Mouse (Mus musculus) heart, embryonic 14.5 days (tissue): ENCODE data around the gene Cib2. TPM values are rescaled to one million over a fixed set of nuclear protein-coding genes. Genes with fewer than 3 reads are reported as not detected.
"Not testable (repeated sequence)": the region's sequence is repeated elsewhere in the genome, so short reads cannot be mapped to it uniquely, and the experiment has no call there.

Experiments
- ATAC-seq: fragments of 200-750 bp; cut with Nextera tagmentation; 2 replicates; pipeline ENCODE4 v1.8.0; 2017; ENCODE audit warnings: low read depth, moderate TSS enrichment; ENCODE audit not compliant: insufficient number of reproducible peaks, insufficient read depth, low FRiP score
- H3K27ac ChIP-seq, 2 experiments: fragments of 200-500 bp in 1 of 2; fragments of 300-500 bp in 1 of 2; sonication (generic) in 1 of 2; replicated peaks in 1 of 2; 2 replicates each; pipeline ENCODE4 v1.5.1; 2012 to 2014; ENCODE audit warnings: low read depth in 2 of 2, low read length in 2 of 2, control low read depth in 1 of 2, mild to moderate bottlenecking in 1 of 2, mixed read lengths in 1 of 2; ENCODE audit not compliant: control insufficient read depth in 1 of 2, insufficient read depth in 1 of 2
- H3K27me3 ChIP-seq: fragments of 300-500 bp; sonication (generic); 2 replicates; pipeline ENCODE4 v1.6.1; 2014; ENCODE audit warnings: mild to moderate bottlenecking, low read length, control low read depth; ENCODE audit not compliant: control insufficient read depth, insufficient read depth
- H3K36me3 ChIP-seq: fragments of 300-500 bp; sonication (generic); 2 replicates; pipeline ENCODE4 v1.6.1; 2014; ENCODE audit warnings: mild to moderate bottlenecking, control low read depth, low read length, mixed read lengths; ENCODE audit not compliant: control insufficient read depth, insufficient read depth
- H3K4me1 ChIP-seq, 2 experiments: fragments of 200-500 bp in 1 of 2; fragments of 300-500 bp in 1 of 2; sonication (generic) in 1 of 2; 2 replicates each; pipeline ENCODE4 v1.6.1; 2012 to 2014; ENCODE audit warnings: low read length in 2 of 2, control low read depth in 1 of 2, mixed read lengths in 1 of 2; ENCODE audit not compliant: control insufficient read depth in 2 of 2, insufficient read depth in 2 of 2
- H3K4me2 ChIP-seq: fragments of 300-500 bp; sonication (generic); 2 replicates; pipeline ENCODE4 v1.6.1; 2014; ENCODE audit warnings: mild to moderate bottlenecking, low read length
- H3K4me3 ChIP-seq, 2 experiments: fragments of 200-500 bp in 1 of 2; fragments of 300-500 bp in 1 of 2; sonication (generic) in 1 of 2; 2 replicates each; pipeline ENCODE4 v1.5.1; 2012 to 2014; ENCODE audit warnings: low read length in 2 of 2, mild to moderate bottlenecking in 2 of 2, control low read depth in 1 of 2, low read depth in 1 of 2, moderate library complexity in 1 of 2; ENCODE audit not compliant: control insufficient read depth in 1 of 2, insufficient read depth in 1 of 2
- H3K9ac ChIP-seq: fragments of 300-500 bp; sonication (generic); 2 replicates; pipeline ENCODE4 v1.6.1; 2014; ENCODE audit warnings: mild to moderate bottlenecking, low read length
- H3K9me3 ChIP-seq: fragments of 300-500 bp; sonication (generic); 2 replicates; pipeline ENCODE4 v1.6.1; 2016; ENCODE audit warnings: low read length, control low read depth; ENCODE audit not compliant: control insufficient read depth
- WGBS: fragments of 180-500 bp; shearing (Covaris S2); extraction: QIAGEN DNeasy Blood & Tissue Kit; methylation state at CpG from one replicate; pipeline ENCODE4 v1.1.7; 2014; 5-methylcytosine and 5-hydroxymethylcytosine counted together
- polyA plus RNA-seq: library from polyadenylated mRNA; unstranded; fragments of >200 nt; fragmentation: Nextera tagmentation; extraction: Ambion mirVana; gene quantifications from 2 replicates; pipeline ENCODE4 v1.2.1, GENCODE M21; 2014

The Cib2 gene
- polyA plus RNA-seq, 1 experiment from 2014 or later: 6.7 TPM

- peak overlapping the region; percentile 66 for H3K4me2 ChIP-seq
Measured at GRCm38 (mm10) chr9:54587863-54588262, 27.8 kb upstream of the Cib2 start.

DNA sequence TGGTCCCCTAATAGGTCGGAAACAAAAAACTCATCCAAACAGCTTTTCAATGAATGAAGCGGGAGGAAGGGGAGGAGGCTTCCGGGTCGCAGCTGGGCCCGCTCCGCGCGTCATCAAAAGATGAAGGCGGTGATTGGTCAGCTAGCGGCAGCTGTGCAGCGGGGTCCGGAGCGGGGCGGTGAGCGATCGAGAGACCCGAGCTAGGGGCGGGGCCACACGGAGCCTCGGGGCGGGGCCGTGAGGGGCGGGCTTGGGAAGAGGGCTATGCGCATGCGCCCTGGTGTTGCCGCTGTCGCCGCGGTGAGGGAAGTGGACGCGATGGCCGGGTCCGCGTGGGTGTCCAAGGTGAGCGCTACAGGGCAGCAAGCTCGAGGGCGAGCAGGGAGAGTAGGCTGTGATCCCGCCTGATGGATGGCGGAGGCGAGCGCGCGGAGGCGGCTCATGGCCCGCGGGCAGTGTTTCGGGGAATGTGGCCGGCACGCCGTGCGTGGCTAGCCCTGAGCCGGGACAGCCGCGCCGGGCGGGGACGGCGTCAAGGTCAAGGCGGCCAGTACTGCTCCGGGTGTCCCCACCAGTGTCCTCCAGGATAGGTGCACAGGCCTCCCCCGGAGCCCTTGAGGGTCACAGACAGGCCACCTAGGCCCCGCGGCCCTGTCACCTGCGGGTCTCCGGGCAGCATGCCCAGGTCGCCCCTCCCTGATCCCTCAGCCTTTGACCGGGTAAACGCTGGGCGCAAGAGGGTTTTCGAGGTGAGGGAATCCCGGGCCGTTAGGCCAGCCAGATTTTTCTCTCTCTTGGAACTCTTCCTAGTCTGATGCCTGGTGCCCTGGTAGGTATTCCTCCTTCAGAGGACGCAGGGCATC lies 26.4 kb upstream of the Cib2 start, which contains the start of gene Idh3a:
Gene Idh3a (plus strand): TSS at position 136 of the 863 bp plus-strand sequence.
- H3K9ac ChIP-seq: peak within 1 kb of the TSS; percentile 94
- H3K27me3 ChIP-seq: no peaks in the 10 kb centered on the region
- peaks cover 28% of the 10 kb centered on the region for H3K36me3 ChIP-seq
- H3K4me1 ChIP-seq: peaks cover 0 to 15% of the 10 kb centered on the region in 2 experiments; a peak in 2 of 4 replicates
- H3K27ac ChIP-seq: peak within 1 kb of the TSS; percentile 59 to 86
- H3K4me2 ChIP-seq: peak within 1 kb of the TSS; percentile 66
- WGBS: under 1% methylated on average over 67 of the region's 73 CpGs
- H3K9me3 ChIP-seq: no peaks in the 10 kb centered on the region
- peak within 1 kb of the TSS; percentile 85 to 92 for H3K4me3 ChIP-seq
- ATAC-seq: peak; percentile 98

More at GRCm38 (mm10) chr9:54587863-54588262, 27.8 kb upstream of the Cib2 start:
- Histone ChIP-seq H3K9ac (peak overlapping the region; percentile 94), H3K27ac (no peak overlapping the region), H3K4me1 (peaks cover 0 to 15% of the 10 kb centered on the region in 2 experiments; a peak in 2 of 4 replicates), H3K36me3 (peaks cover 43% of the 10 kb centered on the region), H3K4me3 (peak overlapping the region; percentile 23 to 85; a peak in 3 of 4 replicates), H3K9me3 (no peaks in the 10 kb centered on the region), H3K27me3 (no peaks in the 10 kb centered on the region)
- WGBS: 42% methylated on average over 4 of the region's 4 CpGs
- no peak for ATAC-seq

DNA sequence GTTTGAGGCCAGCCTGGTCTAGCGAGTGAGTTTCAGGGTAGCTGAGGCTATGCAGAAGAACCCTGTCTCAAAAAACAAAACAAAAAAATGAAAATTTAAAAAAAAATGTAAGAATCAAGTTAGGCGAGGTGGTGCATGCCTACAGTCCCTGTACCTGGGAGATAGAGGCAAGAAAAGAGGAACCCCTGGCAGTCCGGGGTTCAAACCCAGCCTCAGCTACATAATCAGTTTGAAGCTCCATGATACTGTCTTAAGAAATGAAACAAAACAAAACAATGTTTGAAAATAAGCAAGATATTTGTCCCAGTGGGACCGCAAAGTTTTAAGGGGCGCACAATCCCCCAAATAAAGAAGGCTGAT lies 25.8 kb upstream of the Cib2 start:
- ATAC-seq: no peak
- Histone ChIP-seq H3K27ac (no peak overlapping the region), H3K9me3 (no peaks in the 10 kb centered on the region), H3K36me3 (peaks cover 24% of the 10 kb centered on the region), H3K9ac (peak overlapping the region; percentile 52), H3K4me2 (peak overlapping the region; percentile 66), H3K4me3 (peak overlapping the region; percentile 33 to 85), H3K27me3 (no peaks in the 10 kb centered on the region), H3K4me1 (peaks cover 0 to 15% of the 10 kb centered on the region in 2 experiments; a peak in 2 of 4 replicates)
- WGBS: 32% methylated on average over 5 of the region's 5 CpGs

DNA sequence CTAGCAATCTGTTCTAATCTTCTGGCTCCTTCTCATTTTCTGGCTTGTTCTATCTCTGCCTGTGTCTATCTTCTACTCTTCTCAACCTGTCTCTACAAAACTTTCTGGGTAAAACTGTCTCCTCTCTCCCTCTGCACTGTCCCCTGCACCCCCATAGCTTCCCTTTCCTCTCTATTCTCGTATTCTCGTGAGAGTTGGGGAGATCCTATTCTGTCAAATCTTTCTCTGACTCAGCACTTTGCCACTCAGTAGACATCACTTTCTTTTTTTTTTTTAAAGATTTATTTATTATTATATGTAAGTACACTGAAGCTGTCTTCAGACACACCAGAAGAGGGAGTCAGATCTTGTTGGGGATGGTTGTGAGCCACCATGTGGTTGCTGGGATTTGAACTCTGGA lies 24.1 kb upstream of the Cib2 start:
- not testable (repeated sequence) for ATAC-seq, H3K9ac ChIP-seq, H3K4me2 ChIP-seq, H3K27ac ChIP-seq, H3K4me3 ChIP-seq, H3K9me3 ChIP-seq, H3K36me3 ChIP-seq, H3K27me3 ChIP-seq
- H3K4me1 ChIP-seq: peaks cover 0 to 15% of the 10 kb centered on the region in 2 experiments; a peak in 2 of 4 replicates
- 70% methylated on average over 2 of the region's 2 CpGs for WGBS

GRCm38 (mm10) chr9:54583712-54584111 lies 23.7 kb upstream of the Cib2 start:
- Histone ChIP-seq H3K4me1 (peaks cover 0 to 12% of the 10 kb centered on the region in 2 experiments; a peak in 2 of 4 replicates), H3K9ac (no peak overlapping the region), H3K9me3 (no peaks in the 10 kb centered on the region), H3K36me3 (0 out of 2 replicates have a peak, but pooled peaks cover 6% of the 10 kb centered on the region), H3K4me2 (no peak overlapping the region), H3K4me3 (no peak overlapping the region), H3K27ac (no peak overlapping the region), H3K27me3 (no peaks in the 10 kb centered on the region)
- ATAC-seq: no peak
- 14% methylated on average over 1 of the region's 1 CpGs for WGBS

- no peaks in the 10 kb centered on the region for H3K9me3 ChIP-seq
- no peak overlapping the region for H3K27ac ChIP-seq
- no peaks in the 10 kb centered on the region for H3K27me3 ChIP-seq
- WGBS: 74% methylated on average over 9 of the region's 9 CpGs
- no peaks in the 10 kb centered on the region for H3K36me3 ChIP-seq
- no peak overlapping the region for H3K9ac ChIP-seq
- H3K4me2 ChIP-seq: no peak overlapping the region
- no peaks in the 10 kb centered on the region for H3K4me1 ChIP-seq
- no peak overlapping the region for H3K4me3 ChIP-seq
- no peak for ATAC-seq
Measured at GRCm38 (mm10) chr9:54571130-54571839, 11.3 kb upstream of the Cib2 start.

DNA sequence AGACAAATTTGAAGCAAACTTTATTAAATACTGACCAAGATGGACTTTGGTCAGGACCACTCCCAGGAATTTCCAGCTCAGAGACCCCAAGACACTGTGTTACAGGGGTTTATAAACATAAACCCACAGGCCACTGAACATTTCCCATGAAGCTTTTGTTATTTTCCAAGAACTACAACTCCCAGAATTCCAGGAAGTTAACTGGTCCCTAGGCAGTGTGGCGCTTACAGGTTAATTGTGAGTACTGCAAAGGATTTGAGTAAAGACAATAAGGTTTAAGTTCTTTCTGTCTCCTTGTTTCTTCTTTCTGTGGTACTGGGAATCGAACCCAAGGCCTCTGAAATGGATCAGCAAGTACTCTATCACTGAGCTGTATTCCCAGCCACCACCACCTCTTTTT lies 8.7 kb upstream of the Cib2 start:
- 41% methylated on average over 2 of the region's 2 CpGs for WGBS
- no peaks in the 10 kb centered on the region for H3K4me1 ChIP-seq
- no peak for ATAC-seq
- no peak overlapping the region for H3K9ac ChIP-seq
- no peak overlapping the region for H3K27ac ChIP-seq
- no peak overlapping the region for H3K4me3 ChIP-seq
- no peak overlapping the region for H3K4me2 ChIP-seq
- no peaks in the 10 kb centered on the region for H3K27me3 ChIP-seq
- H3K36me3 ChIP-seq: no peaks in the 10 kb centered on the region
- H3K9me3 ChIP-seq: no peaks in the 10 kb centered on the region
